Mouse (Mus musculus): ENCODE measurements around the gene Slc35f3. TPM values are rescaled to one million over a fixed set of nuclear protein-coding genes. Genes with fewer than 3 reads are reported as not detected.
A peak's percentile ranks its signal among the peaks of the same experiment; 100 is the strongest.

Slc35f3 gene
- 0.44 and 0.56 TPM in 2 replicates for polyA plus RNA-seq (2016; fragmentation: Nextera tagmentation; extraction: Ambion mirVana)

- WGBS: 3% methylated on average over 51 of the region's 72 CpGs
- H3K27ac ChIP-seq: no peak within 1 kb of the TSS
- peak within 1 kb of the TSS; percentile 58 for H3K4me3 ChIP-seq
- no peaks in the 10 kb centered on the region for H3K9me3 ChIP-seq (replicated peaks)
- H3K36me3 ChIP-seq: no peaks in the 10 kb centered on the region
- peak within 1 kb of the TSS; percentile 98 for H3K4me2 ChIP-seq (replicated peaks)
- ATAC-seq (ENCODE audit: low FRiP score): peak; percentile 60
- peaks cover 39% of the 10 kb centered on the region for H3K27me3 ChIP-seq
- peaks cover 9% of the 10 kb centered on the region for H3K4me1 ChIP-seq
- peak within 1 kb of the TSS; percentile 64 for H3K9ac ChIP-seq
Observed at GRCm38 (mm10) chr8:126298296-126299093, at the start of gene Slc35f3. Slc35f3 (plus strand) TSS chr8:126298558.

DNA sequence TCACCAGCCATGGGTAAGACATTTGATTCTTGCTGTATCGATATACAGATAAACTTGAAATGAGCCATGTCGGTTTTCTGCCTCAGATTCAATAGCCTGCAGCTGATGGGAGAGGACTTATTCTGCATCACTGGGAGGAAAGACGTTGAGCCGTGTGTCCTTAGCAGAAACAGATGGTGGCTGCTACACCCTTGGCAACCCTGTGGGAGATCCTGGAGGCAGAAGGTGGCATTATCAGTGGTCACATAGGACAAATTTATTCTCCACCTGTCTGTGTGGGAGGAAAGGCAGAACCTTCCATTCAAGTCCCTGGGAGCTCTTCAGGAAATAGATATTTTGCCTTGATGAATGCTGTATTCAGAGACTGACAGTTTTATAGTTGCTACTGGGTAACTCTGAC is 47.9 kb upstream of the Slc35f3 start:
- Histone ChIP-seq H3K36me3 (no peaks in the 10 kb centered on the region), H3K4me1 (no peaks in the 10 kb centered on the region), H3K4me3 (no peak overlapping the region), H3K9me3 (replicated peaks) (no peaks in the 10 kb centered on the region), H3K27ac (no peak overlapping the region), H3K9ac (no peak overlapping the region), H3K27me3 (peaks cover 19% of the 10 kb centered on the region), H3K4me2 (replicated peaks) (no peak overlapping the region)
- 75% methylated on average over 4 of the region's 4 CpGs for WGBS
- no peak for ATAC-seq (ENCODE audit: low FRiP score)

GRCm38 (mm10) chr8:126256585-126257391 is 41.6 kb upstream of the Slc35f3 start:
- Histone ChIP-seq H3K4me1 (peaks cover 9% of the 10 kb centered on the region; the same call in 1 of the 2 replicates), H3K27ac (no peak overlapping the region), H3K4me3 (no peak overlapping the region), H3K9ac (no peak overlapping the region), H3K9me3 (replicated peaks) (no peaks in the 10 kb centered on the region), H3K27me3 (peaks cover 41% of the 10 kb centered on the region), H3K4me2 (replicated peaks) (no peak overlapping the region), H3K36me3 (no peaks in the 10 kb centered on the region)
- 33% methylated on average over 9 of the region's 9 CpGs for WGBS
- peak; percentile 32; the same call in 1 of the 2 replicates for ATAC-seq (ENCODE audit: low FRiP score)

- ATAC-seq (ENCODE audit: low FRiP score): no peak
- H3K4me3 ChIP-seq: no peak overlapping the region
- peaks cover 9% of the 10 kb centered on the region; the same call in 1 of the 2 replicates for H3K4me1 ChIP-seq
- peaks cover 40% of the 10 kb centered on the region for H3K27me3 ChIP-seq
- H3K4me2 ChIP-seq (replicated peaks): no peak overlapping the region
- H3K36me3 ChIP-seq: no peaks in the 10 kb centered on the region
- 58% methylated on average over 8 of the region's 8 CpGs for WGBS
- H3K9ac ChIP-seq: no peak overlapping the region
- H3K9me3 ChIP-seq (replicated peaks): no peaks in the 10 kb centered on the region
- H3K27ac ChIP-seq: no peak overlapping the region
Observed at GRCm38 (mm10) chr8:126257392-126257681, 41.0 kb upstream of the Slc35f3 start.

DNA sequence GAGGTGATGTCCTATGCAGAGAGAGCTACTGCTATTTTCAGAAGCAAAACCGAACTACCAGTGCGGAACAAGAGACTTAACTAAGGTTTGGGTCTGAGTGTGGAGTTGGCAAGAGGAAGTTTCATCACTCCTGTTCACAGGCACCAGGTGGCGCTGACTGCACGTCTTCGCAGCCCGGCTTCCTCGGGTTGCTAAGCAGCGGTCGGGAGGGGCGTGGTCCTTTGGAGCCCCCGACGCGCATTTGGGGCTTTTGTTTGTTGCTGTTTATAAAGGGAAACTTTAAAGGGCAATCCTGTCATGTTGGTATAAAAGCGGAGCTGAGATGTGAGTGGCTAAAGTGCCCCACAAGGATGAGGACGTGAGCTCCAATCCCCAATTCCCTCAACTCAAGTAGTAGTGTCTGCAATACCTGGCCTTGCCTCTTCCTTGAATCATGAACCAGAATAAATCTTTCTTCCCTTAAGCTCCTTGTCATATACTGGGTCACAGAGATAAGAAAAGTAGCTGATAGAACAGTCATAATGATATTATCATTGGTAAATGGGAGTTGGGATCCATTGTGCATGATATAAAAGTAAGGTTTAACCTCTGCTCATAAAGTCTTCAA is 40.1 kb upstream of the Slc35f3 start:
- WGBS: 6% methylated on average over 15 of the region's 15 CpGs
- Histone ChIP-seq H3K36me3 (no peaks in the 10 kb centered on the region), H3K9me3 (replicated peaks) (no peaks in the 10 kb centered on the region), H3K27me3 (peaks cover 40% of the 10 kb centered on the region), H3K4me1 (peaks cover 9% of the 10 kb centered on the region; the same call in 1 of the 2 replicates), H3K4me3 (0 out of 2 replicates have a peak overlapping the region, but pooled peaks have one; percentile 3), H3K4me2 (replicated peaks) (peak overlapping the region; percentile 39), H3K27ac (no peak overlapping the region), H3K9ac (no peak overlapping the region)
- ATAC-seq (ENCODE audit: low FRiP score): peak; percentile 23; the same call in 1 of the 2 replicates

DNA sequence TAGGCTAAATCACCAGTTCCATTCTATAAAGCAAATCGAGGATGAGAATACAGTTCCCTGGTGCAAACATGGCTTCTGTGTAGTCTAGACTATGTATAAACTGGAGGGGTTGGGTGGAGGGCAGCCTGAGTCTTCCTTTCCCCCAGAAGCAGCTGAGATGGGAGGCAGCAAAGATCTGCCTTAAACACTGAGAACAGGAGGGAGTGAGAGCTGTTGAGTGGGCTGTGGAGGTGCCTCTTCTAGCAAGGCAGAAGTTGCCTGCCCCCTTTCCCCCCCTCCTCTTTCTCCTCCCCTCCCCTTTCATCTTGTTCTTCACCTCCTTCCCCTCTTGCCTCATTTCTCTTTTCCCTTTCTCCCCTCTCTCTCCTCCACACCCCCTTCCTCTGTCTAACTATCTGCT is 33.2 kb upstream of the Slc35f3 start:
- no peak for ATAC-seq (ENCODE audit: low FRiP score)
- Histone ChIP-seq H3K4me3 (no peak overlapping the region), H3K27ac (no peak overlapping the region), H3K9me3 (replicated peaks) (no peaks in the 10 kb centered on the region), H3K36me3 (no peaks in the 10 kb centered on the region), H3K4me2 (replicated peaks) (no peak overlapping the region), H3K4me1 (no peaks in the 10 kb centered on the region), H3K9ac (no peak overlapping the region), H3K27me3 (peaks cover 10% of the 10 kb centered on the region; the same call in 1 of the 2 replicates)
- WGBS: 89% methylated on average over 1 of the region's 1 CpGs

DNA sequence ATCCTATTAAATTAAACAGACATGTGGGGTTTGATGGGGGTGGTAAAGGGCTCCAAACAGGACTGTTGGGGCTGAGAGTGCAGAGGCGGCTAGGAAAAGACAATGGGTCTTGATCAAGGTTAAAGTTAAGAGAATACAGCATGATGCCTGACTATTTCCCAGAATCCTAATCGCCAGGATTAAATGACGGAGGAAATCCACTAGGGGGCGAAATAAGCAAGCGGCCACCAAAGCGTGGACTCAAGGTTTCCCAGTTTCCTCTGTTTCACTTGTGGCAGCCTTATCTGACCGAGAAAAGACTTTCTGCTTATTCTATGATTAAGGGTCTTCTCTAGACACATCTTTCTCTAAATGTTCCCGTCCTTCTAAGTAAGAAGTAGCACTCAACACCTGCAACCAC is 31.2 kb upstream of the Slc35f3 start:
- H3K9ac ChIP-seq: no peak overlapping the region
- no peak overlapping the region for H3K4me3 ChIP-seq
- H3K27me3 ChIP-seq: peaks cover 5% of the 10 kb centered on the region; the same call in 1 of the 2 replicates
- no peak overlapping the region for H3K27ac ChIP-seq
- no peaks in the 10 kb centered on the region for H3K4me1 ChIP-seq
- H3K9me3 ChIP-seq (replicated peaks): no peaks in the 10 kb centered on the region
- 31% methylated on average over 8 of the region's 8 CpGs for WGBS
- H3K4me2 ChIP-seq (replicated peaks): no peak overlapping the region
- no peaks in the 10 kb centered on the region for H3K36me3 ChIP-seq
- no peak for ATAC-seq (ENCODE audit: low FRiP score)

GRCm38 (mm10) chr8:126269733-126270132 is 28.6 kb upstream of the Slc35f3 start:
- ATAC-seq (ENCODE audit: low FRiP score): no peak
- Histone ChIP-seq H3K4me2 (replicated peaks) (no peak overlapping the region), H3K9me3 (replicated peaks) (no peaks in the 10 kb centered on the region), H3K27me3 (peaks cover 1% of the 10 kb centered on the region; the same call in 1 of the 2 replicates), H3K36me3 (no peaks in the 10 kb centered on the region), H3K4me1 (no peaks in the 10 kb centered on the region), H3K4me3 (no peak overlapping the region), H3K27ac (no peak overlapping the region), H3K9ac (no peak overlapping the region)
- WGBS: 67% methylated on average over 6 of the region's 6 CpGs

GRCm38 (mm10) chr8:126272445-126272844 is 25.9 kb upstream of the Slc35f3 start:
- no peaks in the 10 kb centered on the region for H3K36me3 ChIP-seq
- WGBS: 98% methylated on average over 2 of the region's 2 CpGs
- ATAC-seq (ENCODE audit: low FRiP score): no peak
- no peaks in the 10 kb centered on the region for H3K9me3 ChIP-seq (replicated peaks)
- H3K27ac ChIP-seq: no peak overlapping the region
- H3K4me2 ChIP-seq (replicated peaks): no peak overlapping the region
- no peaks in the 10 kb centered on the region for H3K4me1 ChIP-seq
- H3K27me3 ChIP-seq: no peaks in the 10 kb centered on the region
- no peak overlapping the region for H3K9ac ChIP-seq
- no peak overlapping the region for H3K4me3 ChIP-seq

DNA sequence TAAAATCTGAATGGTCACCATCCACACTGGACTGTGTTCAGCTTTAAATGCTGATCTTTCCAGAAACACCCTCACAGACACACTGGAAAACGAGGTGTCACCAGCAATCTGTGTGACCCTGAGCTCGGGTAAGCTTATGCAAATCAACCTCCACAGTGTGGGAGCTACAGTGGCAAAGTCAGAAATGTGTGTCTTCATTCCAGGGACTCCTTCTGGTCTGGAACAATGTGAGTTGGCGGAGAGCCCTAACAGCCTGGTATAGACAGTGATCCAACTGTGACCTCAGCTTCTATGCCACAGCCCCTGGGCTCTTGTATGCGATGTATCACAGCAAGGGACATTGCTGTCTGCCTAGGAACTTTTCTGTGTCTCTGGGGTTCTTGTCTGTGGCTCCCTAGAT is 25.3 kb upstream of the Slc35f3 start:
- H3K4me2 ChIP-seq (replicated peaks): no peak overlapping the region
- no peak for ATAC-seq (ENCODE audit: low FRiP score)
- no peak overlapping the region for H3K27ac ChIP-seq
- H3K9ac ChIP-seq: no peak overlapping the region
- H3K9me3 ChIP-seq (replicated peaks): no peaks in the 10 kb centered on the region
- no peaks in the 10 kb centered on the region for H3K36me3 ChIP-seq
- H3K4me3 ChIP-seq: no peak overlapping the region
- WGBS: 68% methylated on average over 4 of the region's 4 CpGs
- no peaks in the 10 kb centered on the region for H3K4me1 ChIP-seq
- H3K27me3 ChIP-seq: no peaks in the 10 kb centered on the region

DNA sequence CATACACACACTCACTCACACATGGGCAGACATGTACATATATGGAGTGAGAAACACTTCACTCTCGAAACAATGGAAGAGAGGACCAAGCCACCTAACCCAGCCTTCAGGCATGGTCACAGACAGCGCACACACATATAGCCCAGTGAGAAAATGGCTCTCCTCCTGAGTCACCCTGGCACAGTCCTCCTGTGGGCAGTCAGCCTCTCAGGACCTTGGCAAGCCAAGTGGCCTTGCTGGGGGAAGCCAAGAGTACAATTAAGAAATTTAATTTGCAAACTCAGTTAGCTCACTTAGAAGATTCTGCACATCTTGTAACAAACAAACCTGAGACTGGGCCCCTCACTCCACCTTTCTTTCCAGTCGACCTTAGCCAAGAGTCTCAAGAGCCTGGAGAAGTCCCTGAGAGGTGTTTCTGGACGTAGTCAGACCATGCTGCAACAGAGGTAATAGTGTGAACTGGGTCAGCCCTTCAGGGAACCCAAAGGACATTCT is 23.4 kb upstream of the Slc35f3 start:
- WGBS: 73% methylated on average over 4 of the region's 4 CpGs
- ATAC-seq (ENCODE audit: low FRiP score): no peak
- no peak overlapping the region for H3K9ac ChIP-seq

GRCm38 (mm10) chr8:126275886-126276285 is 22.5 kb upstream of the Slc35f3 start:
- H3K36me3 ChIP-seq: no peaks in the 10 kb centered on the region
- 88% methylated on average over 4 of the region's 4 CpGs for WGBS
- no peaks in the 10 kb centered on the region for H3K4me1 ChIP-seq
- no peak overlapping the region for H3K4me2 ChIP-seq (replicated peaks)
- H3K9ac ChIP-seq: no peak overlapping the region
- H3K27me3 ChIP-seq: no peaks in the 10 kb centered on the region
- H3K4me3 ChIP-seq: no peak overlapping the region
- ATAC-seq (ENCODE audit: low FRiP score): no peak
- H3K27ac ChIP-seq: no peak overlapping the region
- H3K9me3 ChIP-seq (replicated peaks): no peaks in the 10 kb centered on the region

More for the DNA sequence above, 23.4 kb upstream of the Slc35f3 start:
- Histone ChIP-seq H3K9me3 (replicated peaks) (no peaks in the 10 kb centered on the region), H3K27me3 (no peaks in the 10 kb centered on the region), H3K4me1 (no peaks in the 10 kb centered on the region), H3K4me2 (replicated peaks) (no peak overlapping the region), H3K4me3 (no peak overlapping the region), H3K36me3 (no peaks in the 10 kb centered on the region), H3K27ac (no peak overlapping the region)

All from hindbrain, embryonic 12.5 days (tissue).